Mouse (Mus musculus): ENCODE results near the gene Ifnar1.
A peak's percentile ranks its signal among the peaks of the same experiment; 100 is the strongest.
"Not testable (repeated sequence)": the region's sequence is repeated elsewhere in the genome, so short reads cannot be mapped to it uniquely, and the experiment has no call there.

Gene Ifnar1

DNA sequence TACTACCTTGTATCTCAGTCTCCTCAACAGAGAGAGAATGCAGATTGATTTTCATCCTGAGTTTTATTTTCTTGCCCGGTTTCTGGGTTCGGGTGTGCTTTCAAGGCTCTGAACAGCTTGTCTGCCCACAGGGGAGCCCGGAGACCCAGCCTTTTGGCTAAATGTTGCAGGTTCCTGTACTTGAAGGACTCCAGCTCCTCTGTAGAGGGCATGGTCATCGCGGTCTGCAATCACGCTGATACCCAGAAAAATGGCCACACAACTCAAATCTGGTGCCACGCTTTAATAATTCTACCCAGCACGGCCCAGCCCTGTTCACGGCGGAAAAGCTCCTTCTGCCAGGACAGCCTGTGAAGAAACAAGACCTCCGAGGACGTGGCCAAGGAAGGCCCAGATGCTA is 21.4 kb downstream of the Ifnar1 start:
- DNase-seq = no peak

GRCm38 (mm10) chr16:91512161-91512787 is 27.2 kb downstream of the Ifnar1 start:
- DNase-seq = peak; percentile 87 to 89

- DNase-seq = no peak
Observed at GRCm38 (mm10) chr16:91513099-91513498, 28.1 kb downstream of the Ifnar1 start.

DNA sequence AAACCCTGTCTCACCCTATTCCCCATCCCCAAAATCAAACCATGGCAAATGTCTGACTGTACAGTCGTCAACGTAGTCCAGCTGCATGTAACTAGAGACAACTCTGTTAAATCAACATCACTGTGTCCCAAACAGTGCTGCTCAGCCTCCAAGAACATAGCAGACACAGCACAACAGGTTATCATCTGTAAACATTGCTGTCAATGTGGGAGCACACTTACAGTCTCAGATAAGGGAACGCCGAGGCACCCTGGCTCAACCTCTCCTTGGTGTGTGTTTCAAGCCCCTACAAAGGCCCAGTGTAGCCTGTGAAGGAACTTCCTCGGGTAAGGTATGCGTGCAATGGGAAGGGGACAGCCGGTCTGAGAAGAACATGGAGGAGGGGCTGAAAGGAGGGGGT is 32.0 kb downstream of the Ifnar1 start:
- no peak for DNase-seq

GRCm38 (mm10) chr16:91522040-91522439 is 37.0 kb downstream of the Ifnar1 start:
- DNase-seq = no peak

GRCm38 (mm10) chr16:91522479-91523309 is 37.7 kb downstream of the Ifnar1 start:
- DNase-seq = no peak

GRCm38 (mm10) chr16:91524206-91524605 is 39.2 kb downstream of the Ifnar1 start:
- no peak for DNase-seq

DNA sequence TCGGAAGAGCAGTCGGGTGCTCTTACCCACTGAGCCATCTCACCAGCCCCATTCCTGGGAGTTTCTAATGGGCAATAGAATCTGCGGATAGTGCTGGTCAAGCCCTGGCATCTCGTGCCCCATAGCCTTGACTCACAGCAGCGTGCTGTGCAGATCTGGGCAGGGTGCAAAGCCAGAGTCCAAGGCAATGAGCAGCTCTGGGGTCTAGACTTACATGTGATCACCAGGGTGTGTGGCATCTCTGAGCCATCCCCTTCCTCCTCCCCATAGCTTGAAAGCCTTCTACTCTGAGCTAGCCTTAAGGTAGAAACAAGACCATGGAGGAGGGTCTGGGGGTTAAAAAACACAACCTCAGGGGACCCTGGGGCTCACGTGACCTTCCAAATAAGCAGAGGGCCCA is 41.2 kb downstream of the Ifnar1 start:
- no peak for DNase-seq

GRCm38 (mm10) chr16:91527051-91527450 is 42.0 kb downstream of the Ifnar1 start:
- DNase-seq = peak; percentile 55 to 70

- no peak for DNase-seq
Observed at GRCm38 (mm10) chr16:91527500-91527899, 42.5 kb downstream of the Ifnar1 start.

- no peak for DNase-seq
Observed at GRCm38 (mm10) chr16:91528578-91528977, 43.5 kb downstream of the Ifnar1 start.

DNA sequence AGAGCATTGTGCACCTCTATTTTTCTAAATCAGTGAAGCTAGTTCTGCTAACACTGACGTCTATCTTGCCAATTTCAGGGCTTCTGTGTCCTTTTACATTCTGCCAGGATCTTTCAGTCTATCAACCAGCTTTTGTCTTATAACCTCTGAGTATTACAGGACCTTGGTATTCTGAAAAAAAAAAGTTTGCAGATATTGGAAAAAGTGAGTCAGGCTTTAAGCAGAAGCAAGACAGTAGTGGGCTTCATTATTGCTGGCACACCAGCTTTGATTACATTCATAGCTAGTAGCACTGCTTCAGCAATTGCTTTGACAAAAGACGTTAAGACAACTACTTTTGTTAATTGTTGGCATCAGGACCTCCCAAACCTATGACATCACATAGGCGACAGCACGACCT is 45.8 kb downstream of the Ifnar1 start:
- not testable (repeated sequence) for DNase-seq

DNA sequence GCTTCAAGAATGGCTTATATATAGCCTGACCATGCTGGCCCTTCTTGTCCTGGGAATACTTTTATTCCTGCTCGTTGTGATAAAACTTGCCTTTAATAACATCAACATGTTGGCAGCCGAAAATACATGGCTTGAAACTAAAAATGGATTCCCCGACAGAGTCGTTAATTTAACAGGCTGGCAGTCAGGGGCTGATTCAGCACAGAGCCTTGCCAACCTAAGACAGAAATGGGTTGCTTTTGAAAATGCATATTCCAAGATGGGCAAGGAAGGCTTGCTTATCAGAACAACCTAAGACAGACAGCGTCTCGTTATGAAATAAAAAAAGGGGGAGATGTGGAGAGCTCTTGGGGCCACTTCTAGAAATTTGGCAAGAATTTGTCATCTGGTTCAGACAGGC is 46.8 kb downstream of the Ifnar1 start:
- no peak for DNase-seq

DNA sequence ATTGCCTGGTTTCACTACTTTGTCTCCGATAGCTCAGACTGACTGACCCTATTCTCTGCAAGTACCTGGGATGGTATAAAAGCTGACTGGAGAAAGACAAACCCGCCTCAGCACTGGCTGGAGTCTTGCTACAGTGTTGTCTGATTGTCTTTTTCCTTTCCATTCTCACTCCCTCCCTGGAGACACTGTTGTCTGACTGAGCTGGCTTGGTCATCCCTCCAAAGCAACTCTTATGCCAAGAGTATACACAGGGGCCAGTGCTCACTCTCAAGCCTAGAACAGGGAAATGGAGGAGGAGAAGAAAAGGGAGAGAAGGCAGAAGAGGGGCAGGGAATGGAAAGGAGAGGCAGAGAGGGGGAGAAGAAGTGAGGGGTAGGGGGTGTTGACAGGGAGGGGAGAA is 47.4 kb downstream of the Ifnar1 start:
- DNase-seq = no peak

DNA sequence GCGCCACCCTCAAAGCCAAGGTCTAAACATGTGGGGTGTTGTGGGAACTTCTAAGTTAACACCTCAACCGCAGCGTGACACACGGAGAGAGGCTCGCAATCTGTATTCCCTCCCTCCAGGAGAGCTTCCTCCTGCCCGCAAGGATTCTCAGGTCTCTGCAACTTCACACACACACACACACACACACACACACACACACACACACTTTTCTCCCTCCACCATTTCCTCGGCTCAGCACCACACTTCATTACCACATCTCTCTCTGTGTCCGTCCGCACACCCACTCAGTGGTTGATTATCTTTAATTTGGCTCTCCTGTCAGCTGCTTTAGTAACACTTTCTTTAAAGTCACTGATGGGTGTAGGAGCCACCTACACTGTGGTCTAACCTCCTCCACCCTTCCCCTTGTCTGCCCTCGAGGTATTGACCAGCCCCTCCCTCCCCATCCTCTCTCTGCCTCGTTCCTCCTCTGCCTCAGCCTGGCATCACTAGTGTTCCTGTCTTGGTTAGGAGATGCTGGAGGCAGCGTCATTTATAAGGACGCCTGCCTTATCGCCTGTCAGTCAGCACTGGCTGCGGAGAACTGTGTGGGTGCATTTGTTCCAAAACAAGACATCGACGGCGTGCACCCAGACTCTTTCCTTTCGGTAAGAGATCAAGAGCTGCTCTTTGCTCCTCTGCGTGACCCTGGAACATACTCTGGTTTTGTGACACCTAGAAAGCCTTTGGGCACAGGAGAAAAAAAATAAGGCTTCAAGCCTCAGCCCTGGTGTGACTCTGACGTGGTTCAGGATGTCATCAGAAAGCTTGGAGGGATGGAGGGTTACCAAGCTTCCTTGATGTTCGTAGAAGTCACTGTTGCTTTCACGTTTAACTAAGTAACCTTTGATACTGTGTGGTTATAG is 48.3 kb downstream of the Ifnar1 start:
- DNase-seq = no peak

DNA sequence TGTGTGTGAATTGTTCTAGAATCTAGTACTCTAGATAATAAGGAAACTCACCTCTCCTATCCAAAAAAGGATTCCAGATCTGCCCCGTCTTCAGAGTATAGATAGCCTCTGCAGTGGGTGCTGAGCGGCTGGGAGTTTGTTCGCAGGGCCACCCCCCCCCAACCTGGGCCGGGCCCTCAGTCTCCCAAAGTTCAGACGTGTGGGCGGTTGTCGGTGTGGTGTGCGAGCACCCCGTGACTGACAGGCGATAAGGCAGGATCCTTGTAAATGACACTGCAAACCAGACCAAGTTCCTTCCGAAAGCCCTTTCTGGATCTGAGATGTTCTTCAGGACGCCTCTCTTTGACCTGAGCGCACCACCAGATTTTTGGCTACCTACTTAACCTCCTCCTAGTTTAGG is 49.4 kb downstream of the Ifnar1 start:
- DNase-seq = peak; percentile 37 to 41

DNA sequence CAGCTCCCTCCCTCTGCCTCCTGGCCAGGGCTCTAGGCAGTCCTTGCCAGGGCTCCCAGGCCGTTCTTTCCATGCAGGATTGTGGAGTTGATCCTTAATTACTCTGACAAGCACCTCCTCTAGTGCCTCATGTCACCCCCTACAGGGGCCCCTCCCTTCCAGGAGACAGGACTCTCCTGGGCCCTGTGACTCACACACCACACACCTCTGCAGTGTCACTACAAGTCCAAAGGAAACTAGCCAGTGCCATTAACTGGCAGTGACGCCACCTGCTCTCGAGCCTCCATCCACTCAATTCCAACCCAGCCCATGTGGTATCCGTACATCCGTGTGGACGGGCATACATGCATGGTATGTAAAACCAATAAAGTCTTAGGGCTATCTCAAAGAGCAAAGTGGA is 49.9 kb downstream of the Ifnar1 start:
- DNase-seq = no peak

DNA sequence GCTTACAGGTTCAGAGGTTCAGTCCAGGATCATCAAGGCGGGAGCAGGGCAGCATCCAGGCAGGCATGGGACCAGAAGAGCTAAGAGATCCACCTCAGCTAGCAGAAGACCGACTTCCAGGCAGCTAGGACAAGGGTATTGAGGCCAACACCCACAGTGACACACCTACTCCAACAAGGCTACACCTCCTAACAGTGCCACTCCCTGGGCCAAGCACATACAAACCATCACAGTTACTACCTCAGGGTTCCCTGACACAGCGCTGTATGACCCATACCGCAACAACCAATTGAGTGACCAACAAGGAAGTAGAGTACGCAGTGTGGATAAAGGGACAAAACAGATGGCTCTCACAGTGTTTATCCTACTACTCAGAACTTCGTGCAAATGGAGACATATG is 51.3 kb downstream of the Ifnar1 start:
- no peak for DNase-seq

DNA sequence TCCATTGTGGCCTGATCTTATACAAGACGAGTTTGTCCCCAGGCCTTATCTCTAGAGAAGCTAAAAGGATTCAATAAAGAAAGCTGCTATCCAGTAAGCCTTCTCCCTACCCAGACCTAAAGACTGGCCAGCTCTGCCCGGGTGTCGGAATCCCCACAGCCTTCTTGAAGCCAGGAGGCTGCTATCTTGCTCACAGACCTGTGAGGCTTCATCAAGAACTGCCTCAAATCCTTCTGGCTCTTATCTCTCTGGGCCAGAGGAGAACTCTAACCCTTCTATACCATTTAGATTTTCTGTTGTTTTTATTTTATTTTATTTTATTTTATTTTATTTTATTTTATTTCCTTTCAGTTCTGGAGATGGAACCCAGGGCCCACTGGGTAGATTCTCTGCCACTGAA is 52.0 kb downstream of the Ifnar1 start:
- no peak for DNase-seq

GRCm38 (mm10) chr16:91538051-91538450 is 53.0 kb downstream of the Ifnar1 start:
- no peak for DNase-seq

- DNase-seq = no peak
Observed at GRCm38 (mm10) chr16:91538513-91538912, 53.5 kb downstream of the Ifnar1 start.

GRCm38 (mm10) chr16:91541573-91542081 is 56.6 kb downstream of the Ifnar1 start:
- peak; percentile 28 to 54 for DNase-seq

GRCm38 (mm10) chr16:91543619-91544018 is 58.6 kb downstream of the Ifnar1 start:
- no peak for DNase-seq
